Mouse (Mus musculus) liver, postnatal 0 days (tissue): ENCODE measurements around the gene Drc1. TPM values are rescaled to one million over a fixed set of nuclear protein-coding genes. Genes with fewer than 3 reads are reported as not detected.

Experiments used
- ATAC-seq: fragments of 200-750 bp; cut with Nextera tagmentation; 2 replicates; pipeline ENCODE4 v1.8.0; 2017; ENCODE audit warnings: mild to moderate bottlenecking, moderate library complexity
- DNase-seq: peaks from one replicate; pipeline ENCODE4 v3.0.0-alpha.2; 2016
- H3K27ac ChIP-seq: fragments of 300-500 bp; sonication (generic); 2 replicates; pipeline ENCODE4 v1.5.1; 2014; ENCODE audit warnings: antibody characterized with exemption, moderate library complexity, mild to moderate bottlenecking, low read depth
- H3K27me3 ChIP-seq: fragments of 300-500 bp; sonication (generic); 2 replicates; pipeline ENCODE4 v1.6.1; 2014; ENCODE audit warnings: low read length, control low read depth, mixed read lengths; ENCODE audit not compliant: insufficient read depth
- H3K36me3 ChIP-seq: fragments of 300-500 bp; sonication (generic); replicated peaks from 2 replicates; pipeline ENCODE4 v1.6.1; 2014; ENCODE audit warnings: mild to moderate bottlenecking, control low read depth, low read length, moderate library complexity, mixed read lengths; ENCODE audit not compliant: insufficient read depth
- H3K4me1 ChIP-seq: fragments of 300-500 bp; sonication (generic); 2 replicates; pipeline ENCODE4 v1.6.1; 2014; ENCODE audit warnings: antibody characterized with exemption, mild to moderate bottlenecking, control low read depth; ENCODE audit not compliant: insufficient read depth
- H3K4me2 ChIP-seq: fragments of 300-500 bp; sonication (generic); 2 replicates; pipeline ENCODE4 v1.6.1; 2014; ENCODE audit warnings: low read depth, mild to moderate bottlenecking, low read length, moderate library complexity, mixed read lengths
- H3K4me3 ChIP-seq: fragments of 300-500 bp; sonication (generic); 2 replicates; pipeline ENCODE4 v1.5.1; 2014; ENCODE audit warnings: low read depth, low read length
- H3K9ac ChIP-seq: fragments of 300-500 bp; sonication (generic); replicated peaks from 2 replicates; pipeline ENCODE4 v1.6.1; 2014; ENCODE audit warnings: mild to moderate bottlenecking, moderate library complexity
- H3K9me3 ChIP-seq: fragments of 300-500 bp; sonication (generic); 2 replicates; pipeline ENCODE4 v1.6.1; 2016; ENCODE audit warnings: mild to moderate bottlenecking, control low read depth, low read length, mixed read lengths
- CTCF ChIP-seq: sonication (generic); IDR thresholded peaks from 2 replicates; pipeline ENCODE4 v1.5.1; 2016; ENCODE audit warnings: antibody characterized with exemption, low read depth
- EP300 ChIP-seq: IDR thresholded peaks from 2 replicates; pipeline ENCODE4 v1.6.1; 2016; ENCODE audit warnings: antibody characterized with exemption, low read depth, mild to moderate bottlenecking
- WGBS: fragments of 180-500 bp; shearing (Covaris S2); extraction: QIAGEN DNeasy Blood & Tissue Kit; methylation state at CpG from one replicate; pipeline ENCODE4 v1.1.7; 2014; ENCODE audit not compliant: insufficient replicate concordance; 5-methylcytosine and 5-hydroxymethylcytosine counted together
- polyA plus RNA-seq: library from polyadenylated mRNA; unstranded; fragments of >200 nt; fragmentation: Nextera tagmentation; extraction: Ambion mirVana; gene quantifications from 2 replicates; pipeline ENCODE4 v1.2.1, GENCODE M21; 2015

The Drc1 gene
- polyA plus RNA-seq = 0.31 and 0.44 TPM in 2 replicates

DNA sequence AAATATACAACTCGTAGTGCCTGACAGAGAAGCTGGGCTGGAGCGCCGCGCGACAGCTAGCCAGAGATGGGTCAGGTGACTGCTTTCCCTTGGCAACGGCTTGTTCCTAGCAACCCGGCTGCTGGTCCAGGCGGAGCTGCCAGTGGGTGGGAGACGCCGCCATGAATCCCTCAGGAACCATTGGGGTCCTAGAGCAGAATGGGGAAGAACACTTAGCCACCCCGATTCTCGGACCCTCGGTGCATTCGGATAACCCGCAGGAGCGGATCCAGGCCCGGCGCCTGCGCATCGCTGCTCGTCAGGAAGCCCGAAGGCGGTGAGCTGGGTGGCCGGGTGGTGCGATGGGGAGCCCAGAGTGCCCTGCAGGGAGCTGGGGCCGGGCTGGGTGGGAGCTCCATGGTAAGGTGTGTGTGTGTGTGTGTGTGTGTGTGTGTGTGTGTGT is at the start of gene Drc1:
Drc1 (plus strand) TSS at position 98 of the 442 bp plus-strand sequence.
- peak within 1 kb of the TSS; percentile 34 for H3K4me2 ChIP-seq
- 10% methylated on average over 26 of the region's 26 CpGs for WGBS
- no peak within 1 kb of the TSS for H3K9ac ChIP-seq
- DNase-seq (no peak), ATAC-seq (no peak)
- H3K4me1 ChIP-seq = no peaks in the 10 kb centered on the region
- no peak within 1 kb of the TSS for H3K4me3 ChIP-seq
- peaks cover 3% of the 10 kb centered on the region; the same call in 1 of the 2 replicates for H3K9me3 ChIP-seq
- H3K27ac ChIP-seq = no peak within 1 kb of the TSS
- no peak for TF ChIP-seq EP300
- no peak for TF ChIP-seq CTCF
- H3K27me3 ChIP-seq = 0 out of 2 replicates have a peak, but pooled peaks cover 6% of the 10 kb centered on the region
- H3K36me3 ChIP-seq = no peaks in the 10 kb centered on the region

- peak; percentile 53 for ATAC-seq
Observed at GRCm38 (mm10) chr5:30231891-30232270, 49.3 kb upstream of the Drc1 start.

DNA sequence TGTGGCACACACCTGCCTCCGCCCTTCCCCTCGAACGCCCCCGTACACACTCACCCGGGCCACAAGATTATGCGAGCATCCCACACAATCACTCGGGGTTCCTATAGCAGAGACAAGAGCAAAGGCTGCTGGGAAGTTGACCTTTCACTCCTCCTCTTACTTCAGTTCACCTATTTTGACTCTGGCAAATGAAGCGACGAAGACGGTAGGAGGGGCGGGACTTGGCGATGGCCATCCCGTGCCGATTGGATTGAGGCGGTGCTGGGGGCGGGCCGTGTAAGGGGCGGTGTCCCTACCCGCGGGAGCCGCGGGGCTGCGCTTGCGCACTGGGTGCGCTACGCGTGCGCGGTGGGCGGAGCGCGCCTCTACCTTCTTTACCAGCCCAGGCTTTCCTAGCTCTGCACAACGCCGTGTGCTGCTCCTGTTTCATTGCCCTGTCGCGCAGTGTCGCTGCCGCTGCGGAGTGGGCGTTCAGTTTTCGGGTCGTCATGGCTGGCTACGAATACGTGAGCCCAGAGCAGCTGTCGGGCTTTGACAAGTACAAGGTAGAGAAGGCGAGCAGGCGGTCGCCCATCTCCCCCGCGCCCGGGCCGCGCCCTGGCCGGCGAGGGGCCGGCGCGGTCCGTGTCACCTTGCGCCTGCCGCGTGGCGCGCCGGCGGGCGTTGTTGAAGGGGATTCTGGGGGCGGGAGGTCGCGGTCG is 48.8 kb upstream of the Drc1 start, which contains the start of gene Selenoi:
Selenoi (plus strand) TSS at position 311 of the 701 bp plus-strand sequence.
- H3K27me3 ChIP-seq = no peaks in the 10 kb centered on the region
- peaks cover 35% of the 10 kb centered on the region for H3K4me1 ChIP-seq
- H3K36me3 ChIP-seq = no peaks in the 10 kb centered on the region
- 2% methylated on average over 71 of the region's 71 CpGs for WGBS
- DNase-seq = peak; percentile 99
- peak within 1 kb of the TSS; percentile 91 for H3K4me2 ChIP-seq
- peak; percentile 99 for ATAC-seq
- peak within 1 kb of the TSS; percentile 82 for H3K4me3 ChIP-seq
- peak within 1 kb of the TSS; percentile 81 for H3K9ac ChIP-seq
- TF ChIP-seq CTCF = no peak
- TF ChIP-seq EP300 = no peak
- H3K9me3 ChIP-seq = no peaks in the 10 kb centered on the region
- H3K27ac ChIP-seq = peak within 1 kb of the TSS; percentile 91

More at GRCm38 (mm10) chr5:30231891-30232270, 49.3 kb upstream of the Drc1 start:
- TF ChIP-seq CTCF (no peak), EP300 (no peak)
- peak overlapping the region; percentile 82 for H3K4me3 ChIP-seq
- DNase-seq = no peak
- peak overlapping the region; percentile 64 for H3K9ac ChIP-seq
- H3K27ac ChIP-seq = peak overlapping the region; percentile 83
- WGBS = 31% methylated on average over 16 of the region's 16 CpGs
- H3K4me2 ChIP-seq = peak overlapping the region; percentile 91
- no peaks in the 10 kb centered on the region for H3K27me3 ChIP-seq
- peaks cover 35% of the 10 kb centered on the region for H3K4me1 ChIP-seq
- no peaks in the 10 kb centered on the region for H3K9me3 ChIP-seq
- no peaks in the 10 kb centered on the region for H3K36me3 ChIP-seq

- TF ChIP-seq CTCF (no peak), EP300 (no peak)
- Histone ChIP-seq H3K27me3 (no peaks in the 10 kb centered on the region), H3K9me3 (no peaks in the 10 kb centered on the region), H3K4me2 (peak overlapping the region; percentile 91), H3K9ac (peak overlapping the region; percentile 81), H3K4me1 (peaks cover 35% of the 10 kb centered on the region), H3K36me3 (no peaks in the 10 kb centered on the region), H3K27ac (peak overlapping the region; percentile 91), H3K4me3 (peak overlapping the region; percentile 82)
- WGBS = 2% methylated on average over 15 of the region's 15 CpGs
- ATAC-seq = no peak
- no peak for DNase-seq
Observed at GRCm38 (mm10) chr5:30233042-30233441, 48.1 kb upstream of the Drc1 start.

DNA sequence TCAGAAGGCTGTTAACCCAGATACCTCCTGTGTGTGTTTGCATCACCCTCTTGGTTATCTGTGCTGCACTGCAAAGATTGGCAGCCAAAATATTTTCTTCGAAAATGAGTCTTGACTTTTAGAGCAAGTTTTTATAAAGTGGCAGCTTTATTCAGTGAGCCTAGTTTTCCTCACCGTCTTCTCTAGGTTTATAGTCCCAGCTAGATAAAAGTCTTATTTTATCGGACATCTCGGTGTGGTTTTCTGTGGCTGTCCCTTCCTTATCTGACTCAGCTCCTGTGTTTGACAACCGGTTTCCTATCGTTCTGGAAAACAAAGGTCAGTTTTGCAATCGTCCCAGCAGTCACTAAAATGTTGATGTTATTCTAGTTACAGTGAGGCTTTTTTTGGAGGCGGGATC is 47.2 kb upstream of the Drc1 start:
- TF ChIP-seq CTCF (no peak), EP300 (0 out of 2 replicates have a peak, but pooled peaks have one; percentile 31)
- ATAC-seq (no peak), DNase-seq (no peak)
- Histone ChIP-seq H3K9ac (peak overlapping the region; percentile 81), H3K4me1 (peaks cover 35% of the 10 kb centered on the region), H3K9me3 (no peaks in the 10 kb centered on the region), H3K4me2 (peak overlapping the region; percentile 91), H3K27ac (peak overlapping the region; percentile 91), H3K36me3 (no peaks in the 10 kb centered on the region), H3K27me3 (no peaks in the 10 kb centered on the region), H3K4me3 (peak overlapping the region; percentile 82)
- WGBS = 10% methylated on average over 8 of the region's 8 CpGs

GRCm38 (mm10) chr5:30235641-30236126 is 45.5 kb upstream of the Drc1 start:
- WGBS = 70% methylated on average over 2 of the region's 2 CpGs
- H3K9ac ChIP-seq = no peak overlapping the region
- 0 out of 2 replicates have a peak overlapping the region, but pooled peaks have one; percentile 5 for H3K27ac ChIP-seq

More at GRCm38 (mm10) chr5:30235641-30236126, 45.5 kb upstream of the Drc1 start:
- no peaks in the 10 kb centered on the region for H3K27me3 ChIP-seq
- H3K4me2 ChIP-seq = no peak overlapping the region
- TF ChIP-seq CTCF (no peak), EP300 (no peak)
- peaks cover 35% of the 10 kb centered on the region for H3K4me1 ChIP-seq
- ATAC-seq (no peak), DNase-seq (no peak)
- H3K4me3 ChIP-seq = no peak overlapping the region
- no peaks in the 10 kb centered on the region for H3K9me3 ChIP-seq
- no peaks in the 10 kb centered on the region for H3K36me3 ChIP-seq
